Mouse (Mus musculus): Measurements from ENCODE around the gene P3h4.

DNA sequence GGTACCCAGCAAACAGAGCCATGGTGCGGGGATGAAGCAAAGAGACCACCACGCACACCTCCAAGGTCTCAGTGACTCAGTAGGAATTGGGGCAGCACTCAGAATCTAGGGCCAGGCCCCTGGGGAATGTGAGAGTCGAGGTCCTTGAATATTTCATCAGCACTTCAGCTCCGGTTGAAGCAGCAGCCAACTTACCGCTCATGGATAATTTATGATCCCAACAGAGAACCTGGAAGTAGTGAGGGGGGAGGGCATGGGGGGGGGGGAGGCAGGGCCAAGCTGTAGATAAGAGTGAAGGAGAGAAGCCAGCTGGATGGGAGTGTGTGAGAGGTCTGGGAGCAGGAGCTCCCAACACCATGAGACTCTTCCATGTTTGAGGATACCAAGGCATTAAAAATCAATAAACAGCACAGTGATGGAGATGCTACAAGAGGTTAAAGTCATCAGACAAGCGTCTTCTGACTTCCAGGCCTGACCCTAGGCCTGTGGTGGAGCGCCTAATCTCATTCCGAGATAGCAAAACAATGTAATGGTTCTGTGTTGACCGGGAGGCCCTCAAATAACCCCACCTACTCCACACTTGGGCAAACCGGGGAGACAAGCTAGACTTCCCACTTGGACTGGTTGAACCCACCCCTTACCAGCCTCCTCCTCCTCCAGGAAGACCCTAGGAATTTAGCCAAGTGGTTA, 11.0 kb downstream of the P3h4 start:
- TF ChIP-seq EP300 (IDR thresholded peaks at IDR 0.05; ENCODE audit: low read depth), result no peak
- TF ChIP-seq CTCF (IDR thresholded peaks at IDR 0.05; ENCODE audit: low read depth), result no peak

All from liver, postnatal 0 days (tissue).